Mouse (Mus musculus) embryonic facial prominence, embryonic 14.5 days (tissue): ENCODE data around the gene Xpo6. TPM values are rescaled to one million over a fixed set of nuclear protein-coding genes. Genes with fewer than 3 reads are reported as not detected.

Source experiments
- ATAC-seq: fragments of 200-750 bp; cut with Nextera tagmentation; 2 replicates; pipeline ENCODE4 v1.8.0; 2017; ENCODE audit warnings: low read depth, moderate number of reproducible peaks, moderate TSS enrichment
- DNase-seq: peaks from one replicate; pipeline ENCODE4 v3.0.0-alpha.2; 2015; ENCODE audit warnings: low spot score
- H3K27ac ChIP-seq: fragments of 300-500 bp; sonication (generic); replicated peaks from 2 replicates; pipeline ENCODE4 v1.5.1; 2014; ENCODE audit warnings: low read depth, mild to moderate bottlenecking, low read length, moderate library complexity
- H3K27me3 ChIP-seq: fragments of 300-500 bp; sonication (generic); replicated peaks from 2 replicates; pipeline ENCODE4 v1.6.1; 2014; ENCODE audit warnings: low read length; ENCODE audit not compliant: control insufficient read depth, insufficient read depth
- H3K36me3 ChIP-seq: fragments of 300-500 bp; sonication (generic); 2 replicates; pipeline ENCODE4 v1.6.1; 2014; ENCODE audit warnings: low read length, mixed read lengths; ENCODE audit not compliant: control insufficient read depth, insufficient read depth
- H3K4me1 ChIP-seq: fragments of 300-500 bp; sonication (generic); 2 replicates; pipeline ENCODE4 v1.6.1; 2014; ENCODE audit warnings: antibody characterized with exemption, low read length; ENCODE audit not compliant: control insufficient read depth, insufficient read depth
- H3K4me2 ChIP-seq: fragments of 300-500 bp; sonication (generic); 2 replicates; pipeline ENCODE4 v1.6.1; 2014; ENCODE audit warnings: low read depth, mild to moderate bottlenecking, low read length, moderate library complexity, mixed read lengths
- H3K4me3 ChIP-seq: fragments of 300-500 bp; sonication (generic); 2 replicates; pipeline ENCODE4 v1.5.1; 2014; ENCODE audit warnings: low read depth, mild to moderate bottlenecking, low read length
- H3K9ac ChIP-seq: fragments of 300-500 bp; sonication (generic); 2 replicates; pipeline ENCODE4 v1.6.1; 2014; ENCODE audit warnings: low read depth, mild to moderate bottlenecking, low read length, moderate library complexity, mixed read lengths
- H3K9me3 ChIP-seq: fragments of 300-500 bp; sonication (generic); 2 replicates; pipeline ENCODE4 v1.6.1; 2016; ENCODE audit warnings: low read length; ENCODE audit not compliant: control insufficient read depth
- WGBS: fragments of 180-500 bp; shearing (Covaris S2); extraction: QIAGEN DNeasy Blood & Tissue Kit; methylation state at CpG from one replicate; pipeline ENCODE4 v1.1.7; 2014; 5-methylcytosine and 5-hydroxymethylcytosine counted together
- polyA plus RNA-seq: library from polyadenylated mRNA; unstranded; fragments of >200 nt; fragmentation: Nextera tagmentation; extraction: Ambion mirVana; gene quantifications from 2 replicates; pipeline ENCODE4 v1.2.1, GENCODE M21; 2014

The Xpo6 gene
- polyA plus RNA-seq, result 53.3 and 54.3 TPM in 2 replicates

DNA sequence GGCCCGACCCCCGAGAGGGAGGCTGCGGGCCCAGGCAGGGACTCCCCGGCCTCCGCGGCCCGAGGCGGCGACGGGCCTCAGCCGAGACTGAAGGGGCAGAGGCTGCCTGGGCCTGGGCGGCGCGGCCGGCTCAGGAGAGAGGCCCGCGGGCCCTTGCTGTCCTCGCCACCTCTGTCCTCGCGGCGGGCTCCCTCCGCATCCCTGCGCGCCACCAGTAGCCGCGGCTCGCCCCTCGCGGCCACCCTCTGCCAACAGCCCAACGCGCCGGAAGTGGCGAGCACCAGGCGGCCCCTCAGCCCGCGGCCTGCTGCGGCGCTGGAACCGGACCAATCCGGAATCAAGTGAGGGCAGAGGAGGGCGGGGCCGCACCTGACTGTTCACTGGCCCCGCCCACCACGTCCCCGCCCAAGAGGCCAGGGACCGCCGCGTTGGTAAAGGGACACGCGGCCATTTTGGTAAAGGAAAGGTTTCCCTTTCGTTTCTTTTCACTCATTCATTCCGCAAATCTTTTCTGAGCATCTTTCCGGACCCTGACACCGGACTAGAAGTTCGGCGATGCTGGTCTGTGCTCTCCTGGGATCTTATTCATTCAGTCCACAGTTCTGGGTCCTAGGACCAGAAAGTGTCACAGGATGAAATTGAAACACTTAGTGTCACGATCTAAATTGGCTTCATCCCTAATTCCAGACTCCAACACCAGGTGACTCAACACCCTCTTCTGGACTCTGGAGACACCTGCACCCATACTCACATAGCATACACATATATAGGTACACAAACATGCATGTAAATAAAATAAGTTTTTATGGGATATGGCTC, at the start of gene Xpo6:
TSS of gene Xpo6 (minus strand) at position 324 of the 819 bp plus-strand sequence.
- Histone ChIP-seq H3K4me2 (peak within 1 kb of the TSS; percentile 80), H3K9ac (peak within 1 kb of the TSS; percentile 98), H3K4me3 (peak within 1 kb of the TSS; percentile 94), H3K36me3 (no peaks in the 10 kb centered on the region), H3K9me3 (no peaks in the 10 kb centered on the region), H3K27me3 (no peaks in the 10 kb centered on the region), H3K27ac (peak within 1 kb of the TSS; percentile 90), H3K4me1 (peaks cover 15% of the 10 kb centered on the region)
- DNase-seq (peak; percentile 98), ATAC-seq (peak; percentile 95)
- WGBS, result under 1% methylated on average over 29 of the region's 57 CpGs

DNA sequence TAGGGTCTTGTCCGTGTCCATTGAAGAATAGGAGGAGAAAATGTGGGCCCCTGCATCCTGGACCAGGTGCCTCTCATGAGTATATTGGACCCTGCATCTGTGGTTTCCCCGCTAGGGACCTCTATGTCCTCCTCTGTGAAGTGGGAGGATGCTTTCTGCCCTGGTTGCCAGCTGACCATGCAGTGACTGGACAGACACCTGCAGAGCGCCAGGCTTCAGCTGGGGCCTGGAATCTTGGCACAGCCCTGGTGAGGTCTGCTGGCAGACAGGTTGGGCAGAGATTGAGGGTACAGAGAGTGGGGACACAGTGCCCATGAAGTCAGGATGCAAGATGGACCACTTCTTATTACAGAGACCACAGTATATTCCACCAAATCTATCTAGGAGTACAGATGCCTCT, 49.7 kb upstream of the Xpo6 start:
- no peak for ATAC-seq
- 86% methylated on average over 3 of the region's 3 CpGs for WGBS
- no peak overlapping the region for H3K4me3 ChIP-seq

DNA sequence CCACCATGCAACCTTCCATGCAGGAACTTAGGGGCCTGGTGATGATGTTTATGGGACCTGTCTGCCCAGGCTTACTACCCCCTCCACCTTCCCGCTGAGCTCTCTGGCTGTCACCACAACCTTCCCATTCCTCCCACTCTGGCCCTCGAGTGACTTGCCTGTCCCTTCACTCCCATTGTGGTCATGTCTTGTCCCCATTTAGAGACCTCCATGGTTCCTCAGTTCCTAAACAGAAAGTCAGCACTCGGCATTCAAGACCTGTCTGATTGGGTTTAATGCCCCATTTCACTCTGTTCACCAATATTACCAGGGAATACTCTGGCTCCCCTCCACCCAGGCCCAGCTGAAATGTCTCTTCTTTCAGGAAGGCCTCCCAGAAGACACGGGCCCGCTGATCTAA, 48.8 kb upstream of the Xpo6 start:
- no peak for ATAC-seq
- Histone ChIP-seq H3K4me3 (no peak overlapping the region), H3K36me3 (no peaks in the 10 kb centered on the region), H3K27me3 (no peaks in the 10 kb centered on the region), H3K4me2 (no peak overlapping the region), H3K9ac (no peak overlapping the region), H3K4me1 (peaks cover 5% of the 10 kb centered on the region; the same call in 1 of the 2 replicates), H3K27ac (no peak overlapping the region), H3K9me3 (no peaks in the 10 kb centered on the region)
- no peak for DNase-seq
- WGBS, result 71% methylated on average over 5 of the region's 5 CpGs

More for the DNA sequence above, 49.7 kb upstream of the Xpo6 start:
- DNase-seq, result no peak
- Histone ChIP-seq H3K9ac (no peak overlapping the region), H3K27ac (no peak overlapping the region), H3K9me3 (no peaks in the 10 kb centered on the region), H3K4me1 (peaks cover 5% of the 10 kb centered on the region; the same call in 1 of the 2 replicates), H3K36me3 (no peaks in the 10 kb centered on the region), H3K4me2 (no peak overlapping the region), H3K27me3 (no peaks in the 10 kb centered on the region)

- Histone ChIP-seq H3K27me3 (no peaks in the 10 kb centered on the region), H3K9me3 (no peaks in the 10 kb centered on the region), H3K4me1 (peaks cover 5% of the 10 kb centered on the region; the same call in 1 of the 2 replicates), H3K27ac (no peak overlapping the region), H3K4me3 (0 out of 2 replicates have a peak overlapping the region, but pooled peaks have one; percentile 10), H3K9ac (peak overlapping the region; percentile 40; the same call in 1 of the 2 replicates), H3K4me2 (peak overlapping the region; percentile 32; the same call in 1 of the 2 replicates), H3K36me3 (no peaks in the 10 kb centered on the region)
- 49% methylated on average over 16 of the region's 17 CpGs for WGBS
- DNase-seq, result no peak
- ATAC-seq, result no peak
Observed at GRCm38 (mm10) chr7:126248641-126249141, 48.4 kb upstream of the Xpo6 start.

GRCm38 (mm10) chr7:126248088-126248487, 47.8 kb upstream of the Xpo6 start:
- ATAC-seq (0 out of 2 replicates have a peak, but pooled peaks have one; percentile 30), DNase-seq (peak; percentile 41)
- peak overlapping the region; percentile 40; the same call in 1 of the 2 replicates for H3K9ac ChIP-seq
- H3K9me3 ChIP-seq, result no peaks in the 10 kb centered on the region
- 4% methylated on average over 6 of the region's 6 CpGs for WGBS
- no peak overlapping the region for H3K27ac ChIP-seq
- H3K4me1 ChIP-seq, result peaks cover 5% of the 10 kb centered on the region; the same call in 1 of the 2 replicates
- H3K27me3 ChIP-seq, result no peaks in the 10 kb centered on the region
- 0 out of 2 replicates have a peak overlapping the region, but pooled peaks have one; percentile 10 for H3K4me3 ChIP-seq
- H3K36me3 ChIP-seq, result no peaks in the 10 kb centered on the region
- peak overlapping the region; percentile 32; the same call in 1 of the 2 replicates for H3K4me2 ChIP-seq

DNA sequence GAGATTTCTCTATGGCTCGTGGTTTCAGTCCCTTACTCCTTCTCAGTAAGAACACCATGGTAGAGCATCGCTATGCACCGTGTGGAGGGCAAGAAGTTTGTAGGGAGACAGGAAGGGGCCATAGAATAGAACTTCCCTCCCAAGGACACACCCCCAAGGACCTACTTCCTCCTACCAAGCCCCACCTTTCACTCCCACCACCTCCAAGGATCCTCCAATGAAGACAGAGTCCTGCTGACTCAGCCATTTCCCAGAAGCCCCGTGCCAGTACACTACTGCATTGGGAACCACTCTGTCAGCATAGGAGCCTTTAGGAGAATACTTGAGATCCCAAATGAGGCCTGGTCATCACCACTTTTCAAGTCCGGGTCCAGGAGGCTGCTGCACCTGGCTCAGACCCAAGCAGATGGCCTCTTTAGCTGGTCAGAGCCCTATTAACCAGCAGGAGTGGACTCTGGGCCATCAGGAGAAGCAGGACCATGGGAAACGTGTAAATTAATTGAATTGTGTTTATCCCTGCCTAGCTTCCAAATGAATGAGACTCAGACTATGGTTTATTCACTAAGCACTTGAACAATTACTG, 44.0 kb upstream of the Xpo6 start:
- DNase-seq (no peak), ATAC-seq (no peak)
- Histone ChIP-seq H3K27ac (no peak overlapping the region), H3K4me3 (no peak overlapping the region), H3K4me1 (peaks cover 5% of the 10 kb centered on the region; the same call in 1 of the 2 replicates), H3K27me3 (no peaks in the 10 kb centered on the region), H3K4me2 (no peak overlapping the region), H3K36me3 (no peaks in the 10 kb centered on the region), H3K9me3 (no peaks in the 10 kb centered on the region), H3K9ac (no peak overlapping the region)
- WGBS, result 78% methylated on average over 6 of the region's 6 CpGs

DNA sequence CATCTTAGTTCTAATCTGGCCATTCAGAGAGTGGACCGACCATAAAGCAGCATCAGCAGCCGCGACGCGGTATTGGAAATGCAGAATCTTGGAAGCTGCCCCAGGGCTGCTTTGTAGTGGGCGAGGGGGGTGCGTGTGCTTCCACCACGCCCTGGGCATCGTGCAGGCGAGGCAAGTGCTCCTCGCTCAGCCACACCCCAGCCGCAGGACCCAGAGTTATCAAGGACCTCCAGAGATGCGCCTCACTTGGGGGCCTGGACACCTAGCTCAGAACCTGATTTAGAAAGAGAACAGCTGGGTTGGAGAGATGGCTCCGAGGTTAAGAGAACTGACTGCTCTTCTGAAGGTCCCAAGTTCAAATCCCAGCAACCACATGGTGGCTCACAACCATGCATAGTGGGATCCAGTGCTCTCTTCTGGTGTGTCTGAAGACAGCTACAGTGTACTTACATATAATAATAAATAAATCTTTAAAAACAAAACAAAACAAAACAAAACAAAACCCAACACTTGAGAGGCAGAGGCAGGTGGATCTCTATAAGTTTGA, 40.6 kb upstream of the Xpo6 start:
- ATAC-seq, result no peak
- Histone ChIP-seq H3K4me2 (no peak overlapping the region), H3K9me3 (no peaks in the 10 kb centered on the region), H3K4me1 (no peaks in the 10 kb centered on the region), H3K36me3 (no peaks in the 10 kb centered on the region), H3K9ac (no peak overlapping the region), H3K27me3 (no peaks in the 10 kb centered on the region), H3K4me3 (no peak overlapping the region), H3K27ac (no peak overlapping the region)
- no peak for DNase-seq
- 76% methylated on average over 14 of the region's 14 CpGs for WGBS

GRCm38 (mm10) chr7:126236794-126237192, 36.5 kb upstream of the Xpo6 start:
- Histone ChIP-seq H3K27me3 (no peaks in the 10 kb centered on the region), H3K4me2 (no peak overlapping the region), H3K9ac (no peak overlapping the region), H3K9me3 (no peaks in the 10 kb centered on the region), H3K36me3 (no peaks in the 10 kb centered on the region), H3K27ac (no peak overlapping the region), H3K4me1 (no peaks in the 10 kb centered on the region), H3K4me3 (no peak overlapping the region)
- 78% methylated on average over 5 of the region's 5 CpGs for WGBS
- DNase-seq (no peak), ATAC-seq (no peak)
